Mouse (Mus musculus): ENCODE results near the gene Ppp1r12b.
"Not testable (repeated sequence)": the region's sequence is repeated elsewhere in the genome, so short reads cannot be mapped to it uniquely, and the experiment has no call there.

Ppp1r12b gene

DNA sequence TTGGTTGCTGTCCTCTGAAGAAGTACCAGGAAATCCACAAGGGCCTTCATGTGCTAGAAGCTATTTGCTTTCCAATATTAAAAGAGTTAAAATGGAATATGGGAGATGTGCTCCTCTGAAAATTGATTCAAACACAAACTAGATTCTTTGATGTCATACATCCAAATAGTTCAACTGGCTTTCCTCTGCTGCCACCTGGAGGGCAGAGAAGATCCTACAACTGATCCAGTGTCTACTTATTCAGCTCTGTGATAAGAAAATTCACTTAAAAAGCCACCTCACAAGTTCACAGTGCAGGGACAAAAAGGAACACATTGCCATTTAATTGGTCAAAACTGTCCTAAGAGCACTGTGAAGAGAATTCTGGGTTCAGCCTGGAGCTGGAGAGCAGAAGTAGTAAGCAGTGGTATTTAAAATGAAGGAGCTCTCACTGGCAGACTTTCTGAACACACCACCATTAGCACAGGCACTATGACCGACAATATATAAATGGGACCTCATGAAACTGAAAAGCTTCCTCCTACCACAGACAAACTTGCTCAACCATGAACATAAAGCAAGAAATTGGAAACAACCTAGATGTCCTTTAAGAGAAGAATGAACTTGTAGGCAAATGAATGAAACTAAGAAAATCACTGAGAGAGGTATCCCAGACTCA is 101.3 kb downstream of the Ppp1r12b start:
- peak; percentile 36; the same call in 1 of the 2 replicates for ATAC-seq (ENCODE audit: insufficient number of reproducible peaks, low FRiP score, low TSS enrichment)

DNA sequence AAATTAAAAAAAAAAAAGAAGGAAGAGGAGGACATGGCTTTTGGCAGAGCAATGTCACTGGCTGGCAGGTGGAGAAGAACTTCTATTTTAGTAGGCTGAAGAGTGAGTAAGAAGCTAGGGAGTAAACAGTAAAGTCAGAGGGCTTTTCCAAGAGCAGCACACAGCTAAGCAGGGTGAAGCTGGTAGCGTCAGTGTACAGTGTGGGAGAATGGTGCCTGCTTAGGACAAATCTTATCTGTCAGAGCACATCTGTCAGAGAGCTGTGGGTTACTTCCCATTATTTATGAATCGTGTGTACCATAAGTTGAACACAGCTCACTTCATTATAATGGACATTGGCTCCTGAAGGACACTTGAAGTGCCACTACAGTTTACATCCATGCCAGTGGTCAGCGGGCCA is 102.9 kb downstream of the Ppp1r12b start:
- no peak for ATAC-seq (ENCODE audit: insufficient number of reproducible peaks, low FRiP score, low TSS enrichment)

DNA sequence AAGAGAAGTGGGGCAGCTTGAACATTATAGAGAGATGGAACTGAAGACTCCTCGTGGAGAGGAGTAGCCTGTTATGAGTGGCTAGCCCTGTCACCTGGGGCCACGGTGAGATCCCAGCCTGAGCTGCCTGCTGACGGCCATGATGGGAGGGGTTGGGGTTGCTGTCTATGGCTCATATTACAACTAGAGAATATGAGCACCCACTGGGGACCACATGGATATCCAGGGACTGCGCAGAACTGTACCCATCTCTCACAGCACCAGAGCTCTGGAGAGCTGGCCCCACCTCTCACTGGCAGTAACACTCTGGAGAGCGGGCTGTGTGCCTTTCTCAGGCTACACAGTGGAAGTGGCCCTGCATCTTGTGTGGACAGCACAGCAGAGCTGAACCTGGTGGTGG is 104.5 kb downstream of the Ppp1r12b start:
- ATAC-seq (ENCODE audit: insufficient number of reproducible peaks, low FRiP score, low TSS enrichment), result no peak

DNA sequence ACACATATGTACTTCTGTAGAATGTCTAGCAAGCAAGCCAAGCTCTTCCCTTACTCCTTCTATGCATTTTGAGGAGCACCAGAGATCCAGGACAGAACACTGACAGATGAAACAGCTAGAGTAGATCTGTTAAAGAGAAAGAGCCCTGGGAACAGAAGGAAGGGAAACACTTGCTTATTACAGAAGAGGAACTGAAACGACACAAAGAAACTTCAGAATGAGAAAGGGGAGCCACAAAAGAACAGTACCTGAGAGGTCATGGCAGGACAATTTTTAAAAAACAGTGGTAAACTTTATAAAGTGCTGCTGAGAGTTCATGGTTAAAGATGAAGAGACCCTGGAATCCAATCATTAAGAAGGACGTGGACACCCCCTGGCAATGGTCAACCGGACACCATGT is 105.4 kb downstream of the Ppp1r12b start:
- no peak for ATAC-seq (ENCODE audit: insufficient number of reproducible peaks, low FRiP score, low TSS enrichment)

DNA sequence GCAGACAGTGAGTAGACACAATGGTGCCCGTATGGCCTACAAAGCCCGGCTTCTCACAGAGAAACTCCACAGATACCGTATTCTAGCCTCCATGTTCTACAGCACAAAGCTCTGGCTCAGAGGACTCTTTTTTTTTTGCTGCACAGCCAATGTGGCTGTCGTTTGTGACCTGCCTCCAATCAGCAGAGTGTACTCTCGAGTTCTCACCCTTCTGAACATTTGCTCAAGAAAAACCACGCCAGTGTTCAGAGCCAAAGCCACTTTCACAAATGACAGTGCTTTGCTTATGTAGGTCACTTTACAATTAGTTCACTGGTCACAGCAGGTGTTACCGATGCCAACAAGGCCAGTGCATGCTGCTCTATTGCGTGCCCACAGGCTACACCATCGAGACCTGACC is 107.9 kb downstream of the Ppp1r12b start:
- ATAC-seq (ENCODE audit: insufficient number of reproducible peaks, low FRiP score, low TSS enrichment), result peak; percentile 88

DNA sequence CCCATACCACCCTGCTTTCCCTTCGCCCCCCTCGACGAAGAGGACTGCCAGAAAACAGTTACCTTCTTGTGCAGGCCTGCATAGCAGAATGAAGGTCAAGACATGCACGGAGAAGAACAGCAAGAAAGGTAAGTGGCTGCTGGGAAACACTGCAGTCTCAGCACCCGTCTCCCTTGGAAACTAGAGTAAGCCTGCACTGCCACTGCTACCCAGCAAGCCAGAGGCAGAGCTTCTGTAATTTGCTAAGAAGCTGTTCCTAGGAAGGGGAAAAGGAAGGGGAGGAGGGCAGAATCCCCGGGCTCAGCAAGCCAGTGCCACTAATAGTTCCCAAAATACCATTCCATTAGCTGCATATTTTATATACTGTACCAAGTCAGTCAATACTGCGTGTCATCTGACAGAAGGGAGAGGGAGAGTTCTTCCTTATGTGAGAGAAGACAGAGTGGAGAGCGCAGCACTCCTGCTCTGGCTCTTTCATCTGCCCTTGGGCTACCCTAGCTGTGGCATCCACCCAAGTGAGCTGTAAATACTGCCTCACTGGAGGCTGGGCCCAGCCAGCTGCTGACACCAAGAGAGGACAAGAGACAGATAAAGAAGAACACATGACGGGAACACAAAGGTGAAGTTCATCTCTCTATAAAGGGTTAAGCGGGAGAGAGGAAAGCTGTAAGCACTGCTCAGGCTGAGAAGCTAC is 109.3 kb downstream of the Ppp1r12b start:
- no peak for ATAC-seq (ENCODE audit: insufficient number of reproducible peaks, low FRiP score, low TSS enrichment)

DNA sequence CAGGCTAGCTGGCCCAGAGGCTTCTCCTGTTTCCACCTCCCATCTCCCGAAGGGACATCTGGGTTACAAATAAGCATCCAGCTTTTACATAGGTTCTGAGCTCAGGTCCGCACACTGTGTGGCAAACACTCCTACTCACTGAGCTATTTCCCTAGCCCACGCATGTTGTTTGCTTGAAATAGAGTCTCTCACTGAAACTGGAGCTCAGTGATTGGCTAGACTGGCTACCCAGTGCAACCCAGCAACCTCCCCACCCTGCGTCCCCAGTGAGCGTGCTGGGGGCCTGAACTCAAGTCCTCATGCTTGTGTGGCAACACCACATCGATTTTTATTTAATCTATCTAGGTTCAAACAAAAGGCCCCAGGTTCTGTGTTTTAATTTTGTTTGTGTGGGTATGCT is 112.4 kb downstream of the Ppp1r12b start:
- ATAC-seq (ENCODE audit: insufficient number of reproducible peaks, low FRiP score, low TSS enrichment), result no peak

DNA sequence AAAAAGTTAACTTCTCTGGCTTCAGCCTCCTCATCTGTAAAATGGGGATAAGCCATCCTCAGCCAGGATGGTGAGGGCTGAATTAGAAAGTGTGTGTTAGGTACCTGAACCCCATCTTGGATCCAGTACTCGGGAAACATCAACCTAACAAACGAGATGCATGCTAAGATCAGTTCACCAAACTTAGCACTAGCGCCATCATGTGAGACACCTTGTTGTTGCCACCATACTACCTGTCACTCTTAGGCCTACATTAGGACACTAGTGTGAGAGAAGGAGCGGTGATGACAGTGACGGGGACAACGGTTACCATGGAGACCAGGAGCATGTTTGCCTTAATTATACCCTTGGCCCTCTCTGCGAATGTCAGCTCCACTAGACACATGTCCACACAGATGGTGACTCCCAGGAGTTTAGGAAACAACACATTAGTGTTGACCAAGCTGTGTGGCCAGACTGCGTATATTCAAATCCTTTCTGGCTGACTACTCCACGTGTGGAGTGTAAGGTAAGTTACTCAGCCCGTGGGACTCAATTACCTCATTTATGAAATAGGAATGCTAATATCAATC is 118.7 kb downstream of the Ppp1r12b start:
- ATAC-seq (ENCODE audit: insufficient number of reproducible peaks, low FRiP score, low TSS enrichment), result 0 out of 2 replicates have a peak, but pooled peaks have one; percentile 40

DNA sequence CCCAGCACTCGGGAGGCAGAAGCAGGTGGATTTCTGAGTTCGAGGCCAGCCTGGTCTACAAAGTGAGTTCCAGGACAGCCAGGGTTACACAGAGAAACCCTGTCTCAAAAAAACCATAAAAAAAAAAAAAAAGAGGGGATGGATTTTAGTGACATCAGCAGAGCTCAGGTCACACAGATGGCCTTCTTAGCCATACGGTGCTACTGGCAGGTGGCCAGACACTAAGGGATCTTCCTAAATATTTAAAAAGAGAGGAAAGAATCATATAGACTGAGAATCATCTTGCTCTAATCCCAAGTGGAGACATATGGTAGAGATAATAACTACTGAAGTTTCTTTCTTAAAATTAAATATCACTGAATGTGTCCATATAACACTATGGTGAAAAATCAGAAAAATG is 124.9 kb downstream of the Ppp1r12b start:
- ATAC-seq (ENCODE audit: insufficient number of reproducible peaks, low FRiP score, low TSS enrichment), result not testable (repeated sequence)

DNA sequence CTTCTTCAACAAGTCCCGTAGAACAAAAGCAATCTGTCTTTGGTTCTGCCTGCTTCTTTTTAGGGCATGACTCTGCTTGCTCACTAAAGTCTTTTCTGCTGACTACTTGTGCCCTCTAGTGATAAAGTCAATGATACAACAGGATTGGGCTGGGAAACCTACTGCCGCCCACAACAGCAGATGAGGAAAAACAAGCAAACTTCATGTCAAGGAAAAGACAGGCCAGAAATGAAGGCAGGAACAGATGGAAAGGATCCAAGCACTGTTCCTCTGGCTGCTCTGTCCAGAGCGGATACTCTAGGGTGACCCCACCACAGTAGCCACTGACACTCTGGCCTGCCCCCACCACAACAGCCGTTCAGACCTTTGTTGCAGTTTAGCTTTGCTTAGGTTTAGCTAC is 126.1 kb downstream of the Ppp1r12b start:
- peak; percentile 68; the same call in 1 of the 2 replicates for ATAC-seq (ENCODE audit: insufficient number of reproducible peaks, low FRiP score, low TSS enrichment)

DNA sequence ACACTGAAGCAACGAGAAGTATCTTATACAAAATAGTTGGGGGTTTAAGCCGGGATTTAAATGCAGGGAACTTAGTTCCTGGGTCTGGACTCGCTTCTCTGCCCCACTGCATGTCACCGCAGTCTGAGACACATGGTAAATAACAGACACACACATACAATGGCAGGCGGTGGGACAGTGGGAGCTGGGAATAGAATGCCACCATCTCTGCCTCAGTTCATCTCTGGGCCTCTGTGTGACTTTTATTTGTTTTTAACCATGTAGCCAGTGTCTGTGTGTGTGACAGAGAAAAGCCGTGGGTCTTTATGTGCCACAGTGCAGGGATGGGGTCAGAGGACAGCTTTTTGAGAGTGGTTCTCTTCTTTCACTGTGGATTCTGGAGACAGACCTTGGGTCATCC is 130.8 kb downstream of the Ppp1r12b start:
- no peak for ATAC-seq (ENCODE audit: insufficient number of reproducible peaks, low FRiP score, low TSS enrichment)

DNA sequence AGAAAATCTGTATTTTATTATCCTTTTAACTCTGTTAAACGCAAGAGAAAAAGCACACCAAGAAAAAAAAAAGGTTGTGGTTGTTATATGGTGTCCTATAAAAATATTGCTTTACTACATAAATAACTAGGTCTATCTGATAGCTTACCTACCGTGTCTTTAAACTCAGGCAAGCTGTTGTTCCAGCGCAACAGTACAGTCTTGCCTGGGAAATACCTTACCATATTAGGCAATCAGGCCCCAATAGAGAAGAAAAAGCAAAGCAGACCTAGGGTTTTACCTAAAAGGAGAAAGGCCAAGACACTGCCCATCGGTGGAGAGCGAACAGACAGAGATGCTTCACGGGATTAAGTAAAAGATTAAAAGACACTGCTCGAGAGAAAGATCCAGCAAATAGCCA is 131.9 kb downstream of the Ppp1r12b start:
- ATAC-seq (ENCODE audit: insufficient number of reproducible peaks, low FRiP score, low TSS enrichment), result no peak

DNA sequence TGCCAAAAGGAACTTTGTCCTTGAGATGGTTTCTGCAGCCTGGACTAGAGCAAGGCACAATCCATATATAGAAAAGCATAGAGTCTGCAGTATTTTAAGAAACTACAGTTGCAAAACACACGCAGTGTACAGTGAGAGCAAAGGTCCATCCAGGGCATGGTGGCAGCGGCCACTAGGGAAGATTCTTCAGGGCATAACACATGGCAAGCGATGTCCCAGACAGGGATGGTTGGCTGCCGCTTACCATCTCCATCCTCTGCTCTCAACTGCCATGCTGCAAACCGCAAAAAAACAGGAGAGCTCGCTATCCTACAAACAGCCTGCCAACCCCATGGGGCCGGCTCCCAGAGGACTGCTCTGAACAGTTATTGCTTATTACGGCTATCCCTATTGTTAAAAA is 132.4 kb downstream of the Ppp1r12b start:
- no peak for ATAC-seq (ENCODE audit: insufficient number of reproducible peaks, low FRiP score, low TSS enrichment)

DNA sequence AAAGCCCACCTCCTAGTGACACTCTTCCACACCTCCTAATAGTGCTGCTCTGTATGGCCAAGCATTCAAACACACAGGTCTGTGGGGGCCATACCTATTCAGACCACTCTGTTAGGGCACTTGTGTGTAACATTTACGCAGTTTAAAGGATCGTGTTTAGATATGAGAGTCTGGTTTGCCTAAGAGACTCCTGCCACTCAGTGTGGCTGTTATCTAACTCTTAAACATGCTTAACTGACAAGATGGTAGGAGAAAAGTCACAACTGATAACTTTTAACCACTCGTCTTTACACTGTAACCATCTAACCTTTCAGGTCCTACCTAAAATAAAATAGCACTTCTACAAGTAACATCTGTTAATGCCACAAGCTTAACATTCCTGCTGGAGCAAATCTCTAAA is 134.9 kb downstream of the Ppp1r12b start:
- ATAC-seq (ENCODE audit: insufficient number of reproducible peaks, low FRiP score, low TSS enrichment), result no peak

DNA sequence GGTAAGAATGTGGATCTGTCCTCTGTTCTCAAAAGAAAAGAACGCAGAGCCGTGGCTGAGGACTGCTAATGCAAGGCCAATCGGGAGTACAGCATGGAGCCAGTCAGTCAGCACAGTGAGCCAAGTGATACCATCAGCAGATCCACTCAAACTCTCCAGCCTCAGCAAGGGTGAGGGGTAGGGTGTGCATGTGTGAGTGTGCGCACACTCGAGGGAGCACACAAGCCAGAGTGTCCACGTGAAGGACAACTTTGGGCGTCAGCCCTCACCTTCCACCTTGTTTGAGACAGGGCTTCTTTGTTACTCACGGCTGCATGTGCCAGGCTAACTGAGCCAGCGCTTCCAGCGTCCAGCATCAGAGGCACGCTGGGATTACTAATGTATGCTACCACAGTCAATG is 136.5 kb downstream of the Ppp1r12b start:
- no peak for ATAC-seq (ENCODE audit: insufficient number of reproducible peaks, low FRiP score, low TSS enrichment)

DNA sequence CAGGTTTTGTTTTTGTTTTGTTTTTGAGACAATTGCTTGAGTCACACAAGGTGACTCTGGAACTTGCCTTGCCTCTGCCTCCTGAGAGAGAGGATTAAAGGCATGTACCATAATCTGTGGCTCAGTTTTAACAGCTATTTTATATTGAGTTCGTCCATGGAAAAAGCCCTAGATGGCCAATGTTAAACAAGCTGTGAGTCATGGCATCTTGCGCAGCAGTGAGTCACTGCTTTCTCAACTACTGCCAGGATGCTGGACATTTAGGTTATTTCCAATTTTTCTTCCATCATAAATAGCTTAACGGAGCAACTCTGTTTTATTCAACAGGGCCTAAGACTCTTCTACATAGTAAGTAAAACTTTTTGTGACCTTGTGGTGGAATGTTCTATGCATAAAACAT is 137.0 kb downstream of the Ppp1r12b start:
- ATAC-seq (ENCODE audit: insufficient number of reproducible peaks, low FRiP score, low TSS enrichment), result no peak

DNA sequence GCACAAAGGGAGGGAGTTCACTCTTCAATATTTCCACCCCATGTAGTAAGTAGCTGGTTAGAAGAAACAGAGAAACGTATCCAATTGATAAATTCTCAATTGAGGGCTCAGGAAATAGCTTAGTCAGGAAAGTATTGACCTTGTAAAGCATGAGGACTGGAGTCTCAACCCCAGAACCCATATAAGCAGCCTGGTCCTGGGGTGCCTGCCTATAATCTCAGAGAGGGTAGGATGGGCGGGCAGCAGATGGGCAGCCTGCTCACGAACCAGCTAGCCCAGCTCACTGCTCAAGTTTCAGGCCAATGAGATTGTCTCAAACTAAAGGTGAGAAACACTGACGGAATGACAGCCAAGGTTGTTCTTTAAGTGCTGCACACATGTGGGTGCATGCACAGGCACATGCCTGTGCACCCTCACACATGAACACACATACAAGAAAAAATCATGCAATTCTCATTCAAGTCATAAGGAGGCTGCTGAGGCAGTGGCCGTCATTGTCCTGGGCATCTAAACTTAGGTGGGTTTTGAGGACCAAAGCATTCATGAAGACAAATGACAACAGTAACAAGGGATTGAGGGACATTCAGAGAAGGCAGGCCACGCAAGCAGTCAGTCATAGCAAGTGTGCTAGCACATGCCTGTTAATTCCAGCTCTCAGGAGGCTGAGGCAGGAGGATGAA is 137.7 kb downstream of the Ppp1r12b start:
- no peak for ATAC-seq (ENCODE audit: insufficient number of reproducible peaks, low FRiP score, low TSS enrichment)

DNA sequence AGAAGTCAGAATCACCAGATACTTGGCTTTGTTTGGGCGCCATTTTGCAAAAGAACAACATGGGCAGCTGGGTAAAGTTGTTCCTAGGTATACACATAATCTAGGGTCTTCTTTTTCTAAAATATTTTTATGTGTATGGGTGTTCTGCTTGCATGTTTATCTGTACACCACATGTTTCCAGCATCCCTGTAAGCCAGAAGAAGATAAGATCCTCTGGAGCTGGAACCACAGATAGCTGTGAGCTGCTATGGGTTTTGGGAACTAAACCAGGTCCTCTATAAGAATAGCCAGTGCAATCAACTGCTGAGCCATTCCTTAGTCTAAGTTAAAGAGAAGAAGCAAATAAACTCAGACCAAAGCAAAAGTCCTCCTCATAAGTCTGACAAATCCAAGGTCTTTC is 138.6 kb downstream of the Ppp1r12b start:
- ATAC-seq (ENCODE audit: insufficient number of reproducible peaks, low FRiP score, low TSS enrichment), result no peak

DNA sequence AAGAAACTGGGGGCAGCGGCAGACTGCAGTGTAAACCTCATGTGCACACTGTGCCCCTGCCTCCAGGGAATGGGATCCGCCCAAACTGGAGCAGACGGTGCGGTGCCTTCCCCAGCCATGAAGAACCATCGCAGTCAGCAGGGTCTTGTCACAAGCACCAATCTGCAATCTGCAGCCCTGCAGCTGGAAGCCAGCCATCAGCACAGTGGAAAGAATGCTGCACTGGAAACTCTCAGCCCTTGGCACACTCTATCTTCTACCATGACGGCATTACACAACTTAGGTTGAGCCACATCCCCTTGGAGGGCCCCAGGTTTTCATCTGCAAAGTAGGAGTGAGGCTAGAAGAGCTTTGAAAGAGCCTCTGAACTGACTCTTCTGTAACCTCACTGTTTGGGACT is 139.1 kb downstream of the Ppp1r12b start:
- no peak for ATAC-seq (ENCODE audit: insufficient number of reproducible peaks, low FRiP score, low TSS enrichment)

DNA sequence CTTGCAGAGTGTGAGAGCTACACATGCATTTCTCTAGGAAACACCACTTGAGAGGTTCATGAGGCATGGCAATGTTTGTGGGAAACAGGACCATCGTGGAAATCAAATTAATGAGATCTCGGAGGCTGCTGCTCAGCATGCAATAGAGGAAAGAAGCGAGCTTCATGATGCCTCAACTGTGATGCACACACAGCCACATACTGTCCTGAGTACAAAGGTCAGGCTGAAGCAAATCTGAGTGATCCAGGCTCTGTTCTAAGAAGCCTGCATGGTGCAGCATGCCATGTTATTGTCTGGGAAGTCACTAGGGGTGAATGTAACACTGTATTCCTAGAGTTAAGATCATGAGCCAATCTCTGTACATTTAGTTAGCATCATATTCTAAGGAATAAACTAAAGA is 140.0 kb downstream of the Ppp1r12b start:
- no peak for ATAC-seq (ENCODE audit: insufficient number of reproducible peaks, low FRiP score, low TSS enrichment)

DNA sequence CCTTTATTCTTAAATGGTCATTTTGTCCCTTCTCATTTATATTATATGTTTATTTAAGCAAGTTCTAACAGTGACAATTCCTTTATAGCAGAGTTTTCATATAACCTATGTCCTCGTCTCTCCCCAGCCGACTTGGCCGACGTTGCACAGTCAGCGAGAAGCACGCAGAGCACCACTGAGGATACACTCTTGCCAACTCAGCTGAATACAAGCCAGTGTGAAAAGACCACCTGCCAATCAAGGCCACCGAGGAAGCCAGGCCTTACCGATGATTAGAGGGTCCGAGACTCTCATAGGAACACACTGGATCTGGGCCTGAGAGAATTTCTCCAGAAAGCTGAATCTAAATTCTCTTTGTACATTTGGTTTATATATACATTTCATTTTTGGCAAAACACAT is 150.3 kb downstream of the Ppp1r12b start:
- no peak for ATAC-seq (ENCODE audit: insufficient number of reproducible peaks, low FRiP score, low TSS enrichment)

Measured in cerebellum, adult (tissue).